Mouse (Mus musculus) gonadal fat pad, adult 2 months (tissue): ENCODE data around the gene Lao1. TPM values are rescaled to one million over a fixed set of nuclear protein-coding genes. Genes with fewer than 3 reads are reported as not detected.
"Not testable (repeated sequence)": the region's sequence is repeated elsewhere in the genome, so short reads cannot be mapped to it uniquely, and the experiment has no call there.

ENCODE experiments used
- DNase-seq: peaks from one replicate; pipeline ENCODE4 v3.0.0-alpha.2; 2012; ENCODE audit warnings: low read depth
- polyA plus RNA-seq: library from polyadenylated mRNA; depleted of rRNA; stranded (reverse); fragments of >200 nt; gene quantifications from 2 replicates; pipeline ENCODE4 v1.2.3, GENCODE M21; 2012; rRNA removed

Lao1 gene
- 0.35 and 0.42 TPM in 2 replicates for polyA plus RNA-seq

DNA sequence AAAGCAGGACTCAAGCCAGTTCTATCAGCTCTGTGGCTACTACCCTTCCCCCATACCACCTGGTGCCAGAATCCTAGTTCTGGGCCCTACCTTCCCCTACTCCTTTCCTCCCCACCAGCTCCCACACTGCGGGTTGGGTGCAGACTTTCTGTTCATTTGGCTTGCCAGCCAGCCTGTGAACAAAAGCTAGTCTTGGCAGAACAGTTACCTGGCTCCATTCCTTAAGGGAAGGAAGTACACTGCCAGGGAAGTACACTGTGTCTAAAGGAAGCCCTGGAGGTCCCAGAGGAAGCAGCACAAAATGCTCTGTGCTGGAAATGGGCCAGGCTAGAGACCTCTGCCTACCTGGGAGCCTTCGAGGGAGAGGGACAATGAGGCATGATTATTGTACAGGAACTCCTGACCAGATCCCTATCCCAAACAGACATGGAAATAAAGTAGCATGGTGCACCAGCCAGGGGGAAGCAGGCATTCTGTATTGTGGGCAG lies at the start of gene Lao1:
Gene Lao1 (plus strand): TSS at position 438 of the 488 bp plus-strand sequence.
- peak; percentile 2 for DNase-seq

- not testable (repeated sequence) for DNase-seq
These were observed 44.0 kb upstream of the Lao1 start, which contains the start of gene Olfr1329 for GRCm38 (mm10) chr4:118917365-118917764. Olfr1329 (minus strand) TSS chr4:118917465.

DNA sequence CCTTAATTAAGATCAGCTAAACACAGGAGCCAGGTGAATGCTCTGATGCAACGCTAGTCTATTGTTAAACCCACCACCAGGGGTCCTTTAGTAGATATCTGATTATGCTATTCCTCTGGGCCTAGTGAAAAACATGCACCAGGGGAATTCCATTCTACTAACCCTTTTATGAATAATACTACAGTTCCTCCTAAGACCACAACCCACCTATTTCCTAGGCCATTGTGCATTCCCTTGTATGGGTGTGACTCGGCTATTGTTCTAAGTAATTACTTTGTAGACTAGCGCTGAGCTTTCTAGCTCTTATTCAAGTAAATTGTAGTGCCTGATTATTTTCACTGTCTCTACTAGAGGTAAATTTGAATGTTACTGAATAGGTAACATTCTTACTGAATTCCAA lies 30.1 kb upstream of the Lao1 start:
- not testable (repeated sequence) for DNase-seq

GRCm38 (mm10) chr4:118938512-118938911 lies 22.9 kb upstream of the Lao1 start, which contains the start of gene Olfr1328:
Olfr1328 (minus strand) TSS chr4:118938612.
- DNase-seq, result no peak

GRCm38 (mm10) chr4:118958812-118959211 lies 2.6 kb upstream of the Lao1 start:
- no peak for DNase-seq

GRCm38 (mm10) chr4:118967711-118968110 lies 6.3 kb downstream of the Lao1 start:
- DNase-seq, result no peak

DNA sequence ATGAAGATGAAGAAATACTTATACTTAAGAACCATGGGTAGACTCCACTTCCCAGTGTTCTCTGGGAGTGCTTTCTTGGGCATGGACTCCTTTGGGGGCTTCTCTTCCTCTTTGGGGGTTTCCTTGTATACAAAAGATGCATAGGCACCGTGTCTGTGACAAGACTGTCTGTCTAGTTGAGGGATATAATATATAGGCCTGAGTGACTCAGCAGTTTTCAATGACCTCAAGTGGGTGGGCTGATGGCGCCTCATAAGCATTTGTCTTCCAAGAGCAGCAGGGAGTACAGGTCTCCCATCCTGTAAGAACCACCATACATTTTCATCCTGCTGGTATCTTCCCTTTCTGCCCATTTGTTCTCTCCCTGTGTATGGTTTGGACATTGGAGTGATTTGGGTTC lies 11.9 kb downstream of the Lao1 start:
- DNase-seq, result no peak

DNA sequence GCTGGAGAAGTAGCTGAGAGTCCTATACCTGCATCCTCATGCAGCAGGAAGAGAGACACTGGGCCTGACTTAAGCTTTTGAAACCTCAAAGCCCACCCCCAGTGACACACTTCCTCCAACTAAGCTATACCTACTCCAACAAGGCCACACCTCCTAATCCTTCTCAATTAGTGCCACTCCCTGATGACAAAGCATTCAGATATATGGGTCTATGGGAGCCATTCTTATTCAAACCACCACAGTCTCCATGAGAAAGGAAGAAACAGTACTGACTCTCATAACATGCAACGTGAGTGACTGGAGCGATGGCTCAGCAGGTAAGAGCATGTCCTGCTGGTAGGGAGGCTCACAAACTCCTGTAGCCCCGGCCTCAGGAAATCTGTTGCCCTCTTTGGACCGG lies 23.9 kb downstream of the Lao1 start:
- DNase-seq, result no peak

- no peak for DNase-seq
These were observed 27.2 kb downstream of the Lao1 start for GRCm38 (mm10) chr4:118988535-118988934.

- DNase-seq, result no peak
These were observed 28.0 kb downstream of the Lao1 start for GRCm38 (mm10) chr4:118989331-118989730.

DNA sequence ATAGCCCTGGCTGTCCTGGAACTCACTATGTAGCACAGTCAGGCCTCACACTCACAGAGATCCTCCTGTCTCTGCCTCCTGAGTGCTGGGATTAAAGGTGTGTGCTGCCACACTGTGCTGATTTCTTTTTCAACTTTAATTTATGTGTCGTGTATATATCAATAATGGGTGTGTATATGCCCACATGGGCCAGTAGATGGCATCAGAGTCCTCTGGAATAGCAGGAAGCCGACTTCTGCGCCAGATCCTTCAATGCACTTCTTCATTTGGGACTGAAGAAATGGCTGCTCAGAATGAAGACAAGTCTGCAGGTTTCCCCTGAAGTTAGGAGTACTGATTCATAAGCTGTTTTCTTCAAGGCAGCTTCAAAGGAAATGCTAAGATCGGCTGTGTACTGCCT lies 30.4 kb downstream of the Lao1 start:
- no peak for DNase-seq

GRCm38 (mm10) chr4:118997127-118997542 lies 35.8 kb downstream of the Lao1 start:
- DNase-seq, result no peak

DNA sequence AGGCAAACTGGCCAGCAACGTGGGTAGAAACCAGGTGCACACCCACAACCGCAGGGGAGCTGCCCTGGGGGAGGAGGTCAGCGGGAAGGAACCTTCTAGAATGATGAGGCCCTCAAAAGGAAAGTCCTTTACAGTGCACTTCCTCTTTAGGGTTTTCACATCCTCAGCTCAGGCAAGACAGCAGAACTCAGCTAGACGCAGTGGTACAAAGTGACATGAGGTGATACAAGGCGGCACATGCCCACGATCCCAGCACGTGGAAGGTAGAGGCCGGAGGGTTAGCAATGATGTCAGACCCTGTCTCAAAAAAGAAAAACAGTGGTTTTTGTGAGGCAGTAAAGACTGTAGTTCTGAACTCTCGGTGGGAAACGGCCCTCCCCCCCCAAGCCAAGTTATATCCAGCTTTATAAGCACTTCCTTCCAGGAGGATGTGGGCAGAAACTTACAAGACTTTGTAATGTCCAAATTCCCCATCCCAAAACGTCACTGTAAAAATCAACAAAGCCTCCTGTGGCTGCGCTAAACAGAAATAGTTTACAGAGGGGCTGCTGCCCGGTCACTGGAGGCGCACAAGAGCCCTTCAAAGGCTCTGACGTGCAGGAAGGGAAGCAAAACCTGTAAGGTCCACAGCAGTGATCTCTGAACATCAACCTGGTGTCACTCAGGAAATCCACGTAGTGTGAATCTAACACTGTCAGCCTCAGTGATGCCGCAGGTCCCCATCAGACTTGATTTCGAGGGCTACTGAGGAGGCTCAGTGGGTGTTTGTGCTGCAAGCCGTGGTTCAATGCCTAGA lies 38.5 kb downstream of the Lao1 start:
- DNase-seq, result no peak

DNA sequence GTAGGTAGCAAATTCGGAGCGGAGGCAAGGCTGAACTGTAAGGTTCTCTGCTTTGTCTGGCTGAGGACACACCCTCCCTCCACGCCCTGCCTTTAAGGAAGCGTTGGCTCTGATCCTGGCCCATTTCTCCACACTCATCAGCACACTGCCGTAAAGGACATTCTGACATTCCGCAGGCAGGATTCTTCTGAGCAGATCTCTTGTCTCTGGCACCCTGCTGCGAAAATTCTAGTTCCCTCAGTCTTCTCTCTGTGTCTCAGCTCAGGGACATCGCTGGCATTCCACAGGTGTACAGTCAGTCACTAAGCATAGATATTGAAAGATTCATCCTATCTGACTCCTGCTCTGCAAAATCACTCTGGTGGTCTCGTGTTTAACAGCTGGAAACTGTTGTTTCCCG lies 40.3 kb downstream of the Lao1 start:
- no peak for DNase-seq

GRCm38 (mm10) chr4:119002512-119002911 lies 41.1 kb downstream of the Lao1 start:
- DNase-seq, result no peak

DNA sequence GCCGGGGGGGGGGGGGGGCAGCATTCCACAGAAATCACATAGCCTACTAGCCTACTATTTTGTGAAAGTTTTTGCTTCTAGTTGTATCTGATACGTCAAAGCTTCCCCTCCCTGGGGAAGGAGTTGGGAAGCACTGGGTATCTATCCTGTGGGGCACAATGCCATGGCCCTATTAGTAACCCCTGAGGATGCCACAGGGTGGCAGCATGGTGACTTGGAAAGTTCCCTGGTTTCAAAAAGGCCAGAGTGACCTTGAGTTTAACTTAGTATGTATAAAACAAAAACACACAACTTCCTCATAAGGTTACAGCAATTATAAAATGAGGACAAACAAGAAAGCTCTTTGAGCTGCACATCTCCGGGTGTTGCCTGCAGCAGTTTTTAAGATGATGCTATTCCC lies 42.8 kb downstream of the Lao1 start:
- no peak for DNase-seq

GRCm38 (mm10) chr4:119004613-119005339 lies 43.4 kb downstream of the Lao1 start:
- DNase-seq, result no peak

DNA sequence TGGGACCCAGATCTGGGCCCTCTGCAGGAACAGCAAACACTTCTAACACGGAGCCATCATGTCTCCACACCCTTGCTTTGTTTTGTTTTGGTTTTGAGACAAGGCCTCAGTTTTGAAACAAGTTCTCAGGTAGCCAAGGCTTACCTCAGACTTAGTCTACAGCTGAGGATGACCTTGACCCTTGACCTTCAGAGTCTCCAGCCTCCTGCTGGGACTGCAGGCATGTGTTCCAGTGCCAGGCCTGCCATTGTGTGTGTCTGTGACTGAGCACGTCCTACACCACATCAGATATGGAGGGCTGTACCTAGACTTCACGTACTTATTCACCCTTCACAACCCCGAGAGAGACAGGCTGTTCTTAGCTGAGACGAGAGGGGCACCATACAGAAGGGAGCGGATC lies 46.2 kb downstream of the Lao1 start:
- no peak for DNase-seq

- DNase-seq, result no peak
These were observed 47.1 kb downstream of the Lao1 start for GRCm38 (mm10) chr4:119008476-119008875.

DNA sequence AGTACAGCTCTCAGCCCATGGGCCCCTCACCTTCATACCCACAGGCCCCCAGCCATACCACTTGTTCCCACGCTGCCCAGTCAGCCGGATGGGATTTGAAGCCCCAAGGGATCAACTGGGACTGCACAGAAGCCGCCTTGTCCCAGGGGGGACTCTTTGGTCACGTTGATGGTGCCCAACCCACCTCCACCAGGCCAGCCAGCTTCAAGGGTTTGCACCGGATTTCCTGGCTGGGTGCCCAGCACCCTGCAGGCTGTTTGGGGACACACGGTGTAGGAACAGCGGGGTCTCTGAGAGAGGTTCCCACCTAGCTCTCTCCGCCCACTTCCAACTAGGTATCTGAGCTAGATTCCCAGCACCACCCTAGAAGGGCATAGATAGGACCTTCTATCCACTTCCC lies 48.4 kb downstream of the Lao1 start:
- DNase-seq, result no peak

GRCm38 (mm10) chr4:119011050-119011680 lies 49.8 kb downstream of the Lao1 start:
- DNase-seq, result no peak

DNA sequence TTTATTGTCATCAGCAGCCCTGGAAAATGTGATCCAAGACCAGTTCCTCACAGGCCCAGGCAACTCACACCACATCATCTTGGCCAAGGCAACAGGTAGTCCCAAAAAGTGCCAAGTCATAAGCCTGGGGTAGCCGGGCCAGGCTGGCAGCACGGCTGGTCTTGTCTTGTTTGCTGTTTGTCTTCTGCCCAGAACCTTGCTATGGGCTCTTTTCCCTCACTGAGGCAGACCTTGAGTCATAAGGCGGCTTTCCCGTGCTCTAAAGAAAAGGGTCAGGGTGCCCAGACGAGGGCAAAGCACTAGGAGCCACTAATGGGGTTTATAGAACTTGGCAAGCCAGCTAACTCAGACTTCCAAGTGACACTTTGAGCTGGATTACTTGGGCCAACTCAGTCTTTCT lies 51.7 kb downstream of the Lao1 start:
- DNase-seq, result no peak
